ENCODE assay signal across 8 mouse cellular contexts in the genomic region with DNA sequence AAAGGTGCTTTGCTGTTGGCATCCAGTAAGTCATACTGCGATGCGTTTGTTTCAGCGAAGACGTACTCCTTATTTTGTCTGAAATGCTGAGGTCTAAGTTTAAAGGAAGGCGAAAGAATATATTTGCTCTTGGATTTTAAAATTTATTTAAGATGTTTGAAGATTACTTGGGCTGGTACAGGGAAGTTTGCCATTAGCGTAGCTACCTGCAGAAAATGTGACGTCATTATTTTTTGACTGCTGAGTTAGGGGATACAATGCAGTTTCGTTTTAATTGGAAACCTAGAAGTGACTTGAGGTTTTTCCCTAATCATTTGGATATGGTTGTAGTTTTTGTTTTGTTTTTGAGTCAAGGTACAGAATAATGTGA. TPM values are rescaled to one million over a fixed set of nuclear protein-coding genes. Genes with fewer than 3 reads are reported as not detected.
DNase-seq lines count a peak whose midpoint lies in the region; TF ChIP-seq lines count a peak whose summit lies in the region.

No protein-coding gene starts in this region.

- H3K27ac ChIP-seq in layer of hippocampus, adult 2 months: peak overlapping the region; percentile 96

- peak overlapping the region; percentile 94 for H3K4me3 ChIP-seq in layer of hippocampus, adult 2 months

- no peak for TF ChIP-seq CTCF in layer of hippocampus, adult 2 months (conservative IDR thresholded peaks at IDR 0.05)

- no peak for DNase-seq in layer of hippocampus, adult 2 months (ENCODE audit: low spot score in 2 of 2)
- DNase-seq in layer of hippocampus, postnatal 36 days: no peak
- peak; percentile 34 for DNase-seq in c-Kit-negative CD71-positive TER-119-positive erythroid progenitor cells, embryonic 14.5 days (ENCODE audit: low read depth, low spot score)
- peak; percentile 73 for DNase-seq in induced T-regulatory cell, adult 2 months (ENCODE audit: low read depth)
- DNase-seq in naive thymus-derived CD4-positive, alpha-beta T cell, adult 2 months (ENCODE audit: low read depth): peak; percentile 51
- DNase-seq in spleen, postnatal 10 days (ENCODE audit: low spot score in 2 of 2): no peak
- DNase-seq in ovary, adult 18-20 months (ENCODE audit: low spot score): no peak
- no peak for DNase-seq in urinary bladder, postnatal 10 days (ENCODE audit: low spot score)

RNA-seq across cellular contexts. Expression of gene Ociad1, which starts 0.9 kb away (rescaled TPM):
- 100 to 1,000 TPM; 463 to 472 TPM for total RNA-seq in layer of hippocampus, adult 2 months (2021)
- total RNA-seq in layer of hippocampus, postnatal 36 days (2021): 100 to 1,000 TPM; 464 to 480 TPM

RNA-seq across cellular contexts. Expression of gene Fryl, which starts 37.0 kb away (rescaled TPM):
- total RNA-seq in layer of hippocampus, adult 2 months (2021): 10 to 100 TPM; 66.0 to 81.4 TPM
- total RNA-seq in layer of hippocampus, postnatal 36 days (2021): 10 to 100 TPM; 63.9 to 77.7 TPM

RNA-seq across cellular contexts. Expression of gene Ociad2, which starts 47.4 kb away (rescaled TPM):
- total RNA-seq in layer of hippocampus, adult 2 months (2021): 100 to 1,000 TPM; 125 to 147 TPM
- 100 to 1,000 TPM; 125 to 148 TPM for total RNA-seq in layer of hippocampus, postnatal 36 days (2021)

Comparison
In these comparisons a context has a peak if more than half of its experiments do, and no peak if none do; other contexts are left out.
1. DNase-seq: peak in c-Kit-negative CD71-positive TER-119-positive erythroid progenitor cells, embryonic 14.5 days (single experiment), induced T-regulatory cell, adult 2 months (single experiment) and naive thymus-derived CD4-positive, alpha-beta T cell, adult 2 months (single experiment); none in layer of hippocampus, adult 2 months (0 of 2), layer of hippocampus, postnatal 36 days (0 of 2), spleen, postnatal 10 days (0 of 2), ovary, adult 18-20 months (single experiment) and urinary bladder, postnatal 10 days (single experiment).